Mouse (Mus musculus) regulatory T cell (primary cell): ENCODE measurements around the gene Endou.

Source experiments
- in situ Hi-C: fragments of 300-600 bp; cut with MboI, MseI; formaldehyde crosslinking; loops from one replicate; pipeline ENCODE4 v1.15.1; 2025; ENCODE audit warnings: high pct_unique_total_duplicates

Gene Endou

GRCm38 (mm10) chr15:97760006-97760405 lies 28.9 kb upstream of the Endou start:
- in situ Hi-C loops, result loop anchor here (10.0 kb wide), 1 partner anchor 815 kb away; no protein-coding TSS in a partner anchor

- in situ Hi-C loops, result loop anchor here (5.0 kb wide), 1 partner anchor 88 kb away; no protein-coding TSS in a partner anchor
Observed at GRCm38 (mm10) chr15:97755361-97755760, 24.2 kb upstream of the Endou start.

- in situ Hi-C loops, result no loop called here
Observed at GRCm38 (mm10) chr15:97754476-97754875, 23.3 kb upstream of the Endou start.

- in situ Hi-C loops, result no loop called here
Observed at GRCm38 (mm10) chr15:97752491-97752890, 21.4 kb upstream of the Endou start.

- in situ Hi-C loops, result no loop called here
Observed at GRCm38 (mm10) chr15:97751676-97752075, 20.5 kb upstream of the Endou start.

GRCm38 (mm10) chr15:97750697-97751096 lies 19.6 kb upstream of the Endou start:
- in situ Hi-C loops, result no loop called here

GRCm38 (mm10) chr15:97749841-97750240 lies 18.7 kb upstream of the Endou start:
- in situ Hi-C loops, result no loop called here

- in situ Hi-C loops, result no loop called here
Observed at GRCm38 (mm10) chr15:97749397-97749796, 18.3 kb upstream of the Endou start.

GRCm38 (mm10) chr15:97748964-97749363 lies 17.8 kb upstream of the Endou start:
- in situ Hi-C loops, result no loop called here

- in situ Hi-C loops, result no loop called here
Observed at GRCm38 (mm10) chr15:97748309-97748708, 17.2 kb upstream of the Endou start.

- in situ Hi-C loops, result no loop called here
Observed at GRCm38 (mm10) chr15:97747486-97747885, 16.3 kb upstream of the Endou start.

- in situ Hi-C loops, result no loop called here
Observed at GRCm38 (mm10) chr15:97746748-97747147, 15.6 kb upstream of the Endou start.

GRCm38 (mm10) chr15:97746278-97746677 lies 15.1 kb upstream of the Endou start:
- in situ Hi-C loops, result no loop called here

GRCm38 (mm10) chr15:97745331-97745730 lies 14.2 kb upstream of the Endou start:
- in situ Hi-C loops, result no loop called here

GRCm38 (mm10) chr15:97744930-97745329 lies 13.8 kb upstream of the Endou start:
- in situ Hi-C loops, result no loop called here

- in situ Hi-C loops, result no loop called here
Observed at GRCm38 (mm10) chr15:97743961-97744525, 12.9 kb upstream of the Endou start.

GRCm38 (mm10) chr15:97743210-97743609 lies 12.1 kb upstream of the Endou start:
- in situ Hi-C loops, result no loop called here

- in situ Hi-C loops, result no loop called here
Observed at GRCm38 (mm10) chr15:97742600-97742999, 11.5 kb upstream of the Endou start.

- in situ Hi-C loops, result no loop called here
Observed at GRCm38 (mm10) chr15:97742074-97742473, 10.9 kb upstream of the Endou start.

- in situ Hi-C loops, result no loop called here
Observed at GRCm38 (mm10) chr15:97741662-97742061, 10.5 kb upstream of the Endou start.

GRCm38 (mm10) chr15:97740283-97740732 lies 9.2 kb upstream of the Endou start:
- in situ Hi-C loops, result no loop called here

GRCm38 (mm10) chr15:97738923-97739322 lies 7.8 kb upstream of the Endou start:
- in situ Hi-C loops, result no loop called here

- in situ Hi-C loops, result no loop called here
Observed at GRCm38 (mm10) chr15:97731988-97732387, 849 bp upstream of the Endou start.

- in situ Hi-C loops, result no loop called here
Observed at GRCm38 (mm10) chr15:97730365-97730764, 774 bp downstream of the Endou start.
